Mouse (Mus musculus): ENCODE measurements around the gene Prr15.

Prr15 gene

GRCm38 (mm10) chr6:54325246-54325885 lies at the start of gene Prr15:
Gene Prr15, plus strand, starts transcription at chr6:54325835.
- CTCF ChIA-PET: no interaction called here

- CTCF ChIA-PET: no interaction called here
Observed at GRCm38 (mm10) chr6:54277234-54277633, 48.4 kb upstream of the Prr15 start.

GRCm38 (mm10) chr6:54277828-54278227 lies 47.8 kb upstream of the Prr15 start:
- CTCF ChIA-PET: no interaction called here

GRCm38 (mm10) chr6:54278613-54279012 lies 47.0 kb upstream of the Prr15 start:
- CTCF ChIA-PET: no interaction called here

- CTCF ChIA-PET: no interaction called here
Observed at GRCm38 (mm10) chr6:54279391-54279790, 46.2 kb upstream of the Prr15 start.

GRCm38 (mm10) chr6:54280248-54280647 lies 45.4 kb upstream of the Prr15 start:
- CTCF ChIA-PET: no interaction called here

GRCm38 (mm10) chr6:54283299-54283698 lies 42.3 kb upstream of the Prr15 start:
- CTCF ChIA-PET: no interaction called here

GRCm38 (mm10) chr6:54284167-54284711 lies 41.4 kb upstream of the Prr15 start:
- CTCF ChIA-PET: no interaction called here

- CTCF ChIA-PET: no interaction called here
Observed at GRCm38 (mm10) chr6:54286813-54287212, 38.8 kb upstream of the Prr15 start.

- CTCF ChIA-PET: no interaction called here
Observed at GRCm38 (mm10) chr6:54289774-54290500, 35.7 kb upstream of the Prr15 start.

- CTCF ChIA-PET: no interaction called here
Observed at GRCm38 (mm10) chr6:54297231-54297630, 28.4 kb upstream of the Prr15 start.

- CTCF ChIA-PET: no interaction called here
Observed at GRCm38 (mm10) chr6:54299417-54299816, 26.2 kb upstream of the Prr15 start.

GRCm38 (mm10) chr6:54305777-54306176 lies 19.9 kb upstream of the Prr15 start:
- CTCF ChIA-PET: no interaction called here

- CTCF ChIA-PET: no interaction called here
Observed at GRCm38 (mm10) chr6:54313071-54313470, 12.6 kb upstream of the Prr15 start.

GRCm38 (mm10) chr6:54318618-54319017 lies 7.0 kb upstream of the Prr15 start:
- CTCF ChIA-PET: no interaction called here

GRCm38 (mm10) chr6:54319198-54319597 lies 6.4 kb upstream of the Prr15 start:
- CTCF ChIA-PET: no interaction called here

GRCm38 (mm10) chr6:54320236-54320635 lies 5.4 kb upstream of the Prr15 start:
- CTCF ChIA-PET: no interaction called here

GRCm38 (mm10) chr6:54326671-54327625 lies 1.3 kb downstream of the Prr15 start:
- CTCF ChIA-PET: no interaction called here

GRCm38 (mm10) chr6:54327626-54328003 lies 2.0 kb downstream of the Prr15 start:
- CTCF ChIA-PET: no interaction called here

- CTCF ChIA-PET: no interaction called here
Observed at GRCm38 (mm10) chr6:54328783-54329182, 3.1 kb downstream of the Prr15 start.

- CTCF ChIA-PET: no interaction called here
Observed at GRCm38 (mm10) chr6:54329598-54329997, 4.0 kb downstream of the Prr15 start.

- CTCF ChIA-PET: no interaction called here
Observed at GRCm38 (mm10) chr6:54330166-54330565, 4.5 kb downstream of the Prr15 start.

All from spleen, embryonic (tissue).